Mouse (Mus musculus): ENCODE measurements at regions not wholly inside any gene's neighbourhood (a gene's known extent, or its start where the extent isn't known, plus 50 kb on each side); places are given as distances from the start of the nearest gene placed in this dataset.

DNA sequence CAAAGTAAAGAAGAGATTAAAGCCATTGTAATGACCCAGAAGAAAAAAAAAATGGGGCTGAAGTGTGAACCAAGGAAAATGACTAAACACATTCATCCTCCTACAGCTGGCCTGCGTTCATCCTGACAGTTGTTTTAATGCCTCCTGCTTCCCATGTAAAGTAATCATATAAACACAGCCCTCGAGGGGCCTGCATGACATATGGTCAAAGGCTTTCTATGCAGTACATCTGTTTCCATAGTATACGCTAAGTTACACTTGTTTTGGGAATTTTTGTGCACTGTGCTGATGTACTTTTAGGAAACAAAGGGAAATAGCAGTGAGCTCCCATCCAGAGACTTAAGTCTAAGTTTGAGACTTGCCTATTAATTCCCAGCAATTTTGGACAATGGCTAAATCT is 63.3 kb upstream of the Parp8 start:
- no peak for ATAC-seq (ENCODE audit: insufficient number of reproducible peaks, insufficient read depth, low FRiP score, low TSS enrichment, low read depth)
- peaks cover 8% of the 10 kb centered on the region; the same call in 1 of the 2 replicates for H3K4me1 ChIP-seq
- H3K36me3 ChIP-seq = no peaks in the 10 kb centered on the region
- WGBS = 34% methylated on average over 3 of the region's 3 CpGs
- no peak overlapping the region for H3K4me3 ChIP-seq
- no peaks in the 10 kb centered on the region for H3K9me3 ChIP-seq
- no peak overlapping the region for H3K4me2 ChIP-seq
- H3K27me3 ChIP-seq = no peaks in the 10 kb centered on the region
- no peak overlapping the region for H3K9ac ChIP-seq
- H3K27ac ChIP-seq = no peak overlapping the region

DNA sequence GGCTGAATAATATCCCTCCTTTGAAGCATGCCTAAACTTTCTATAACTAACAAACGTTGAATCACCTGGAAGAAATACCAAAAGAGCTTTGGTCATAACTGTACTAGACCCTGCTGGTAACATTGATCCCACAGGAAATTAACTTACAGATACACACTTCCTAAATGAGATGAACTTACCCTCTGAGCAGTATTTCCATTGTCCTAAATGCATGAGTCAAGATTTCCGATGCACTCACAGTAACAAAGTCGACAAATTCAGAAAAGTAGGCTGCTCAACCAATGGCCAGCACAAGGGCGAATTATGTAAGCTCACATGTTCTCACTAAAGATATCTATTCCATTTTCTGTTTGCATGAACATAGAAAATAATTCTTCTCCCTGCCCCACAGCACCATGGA is 57.4 kb upstream of the Parp8 start:
- no peaks in the 10 kb centered on the region for H3K27me3 ChIP-seq
- no peak overlapping the region for H3K9ac ChIP-seq
- no peak for ATAC-seq (ENCODE audit: insufficient number of reproducible peaks, insufficient read depth, low FRiP score, low TSS enrichment, low read depth)
- H3K4me1 ChIP-seq = no peaks in the 10 kb centered on the region
- no peak overlapping the region for H3K4me2 ChIP-seq
- H3K9me3 ChIP-seq = no peaks in the 10 kb centered on the region
- whole genome bisulfite sequencing = 85% methylated on average over 4 of the region's 4 CpGs
- H3K36me3 ChIP-seq = no peaks in the 10 kb centered on the region
- no peak overlapping the region for H3K4me3 ChIP-seq
- H3K27ac ChIP-seq = no peak overlapping the region

DNA sequence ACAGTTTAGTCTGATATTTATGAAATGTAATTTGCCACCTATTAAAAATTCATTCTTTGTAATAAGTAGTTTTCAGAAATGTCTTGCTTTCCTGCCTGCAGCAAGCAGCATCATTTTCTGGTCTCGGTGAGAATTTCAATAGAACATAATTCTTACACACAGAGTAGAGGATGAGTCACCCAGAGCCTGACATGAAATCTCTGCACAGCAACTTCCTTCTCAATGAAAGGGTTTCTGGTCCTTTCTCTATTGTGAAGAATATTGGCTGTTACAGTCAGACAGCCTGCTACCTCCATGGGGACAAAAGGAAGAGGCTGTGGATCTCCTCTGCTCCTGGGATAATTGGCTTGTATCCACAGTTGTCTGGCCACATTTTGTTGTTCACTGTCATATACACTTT is 54.0 kb upstream of the Parp8 start:
- Histone ChIP-seq H3K4me1 (no peaks in the 10 kb centered on the region), H3K9me3 (no peaks in the 10 kb centered on the region), H3K9ac (no peak overlapping the region), H3K4me2 (no peak overlapping the region), H3K4me3 (no peak overlapping the region), H3K27me3 (no peaks in the 10 kb centered on the region), H3K36me3 (no peaks in the 10 kb centered on the region), H3K27ac (no peak overlapping the region)
- 71% methylated on average over 1 of the region's 1 CpGs for WGBS
- no peak for ATAC-seq (ENCODE audit: insufficient number of reproducible peaks, insufficient read depth, low FRiP score, low TSS enrichment, low read depth)

Data from embryonic facial prominence, embryonic 13.5 days (tissue).